Mouse (Mus musculus) lung, adult 2 months (tissue): ENCODE results near the gene Txndc2.

Source experiments
- CTCF ChIP-seq: fragments of 200-500 bp; IDR thresholded peaks from 2 replicates; pipeline ENCODE4 v1.5.1; 2011; ENCODE audit warnings: mild to moderate bottlenecking, low read length, control low read depth; ENCODE audit not compliant: insufficient read depth
- POLR2A ChIP-seq: fragments of 200-500 bp; IDR thresholded peaks from 2 replicates; pipeline ENCODE4 v1.6.1; 2011; ENCODE audit warnings: low read depth, mild to moderate bottlenecking, control low read depth, low read length, borderline replicate concordance; ENCODE audit errors: extremely low read depth

- TF ChIP-seq CTCF (no peak), POLR2A (no peak)
These were observed 47.3 kb downstream of the Txndc2 start for GRCm38 (mm10) chr17:65594687-65595086.
